Mouse (Mus musculus) cortical plate, adult 2 months (tissue): ENCODE results near the gene St3gal3. TPM values are rescaled to one million over a fixed set of nuclear protein-coding genes. Genes with fewer than 3 reads are reported as not detected.

Experiments used
- H3K27ac ChIP-seq: fragments of 200-500 bp; 2 replicates; pipeline ENCODE4 v1.5.1; 2012; ENCODE audit warnings: low read length, control low read depth, inconsistent platforms; ENCODE audit not compliant: insufficient read depth
- H3K4me1 ChIP-seq: fragments of 200-500 bp; 2 replicates; pipeline ENCODE4 v1.6.1; 2011; ENCODE audit warnings: low read length; ENCODE audit not compliant: control insufficient read depth, insufficient read depth
- H3K4me3 ChIP-seq: fragments of 200-500 bp; 2 replicates; pipeline ENCODE4 v1.5.1; 2011; ENCODE audit warnings: mild to moderate bottlenecking, low read length, control low read depth; ENCODE audit not compliant: insufficient read depth
- CTCF ChIP-seq: fragments of 200-500 bp; IDR thresholded peaks from 2 replicates; pipeline ENCODE4 v1.5.1; 2011; ENCODE audit warnings: mild to moderate bottlenecking, control low read depth, low read length; ENCODE audit not compliant: insufficient read depth; ENCODE audit errors: extremely low read depth
- POLR2A ChIP-seq: fragments of 200-500 bp; IDR thresholded peaks from 2 replicates; pipeline ENCODE4 v1.6.1; 2011; ENCODE audit warnings: mild to moderate bottlenecking, low read length, control low read depth; ENCODE audit not compliant: insufficient read depth; ENCODE audit errors: extremely low read depth
- polyA plus RNA-seq: library from polyadenylated mRNA; depleted of rRNA; stranded (reverse); fragments of >200 nt; gene quantifications from 2 replicates; pipeline ENCODE4 v1.2.3, GENCODE M21; 2012

The St3gal3 gene
- polyA plus RNA-seq, 1 experiment = 52.3 TPM

GRCm38 (mm10) chr4:118019218-118019617 is 115.5 kb downstream of the St3gal3 start:
- Histone ChIP-seq H3K27ac (no peak overlapping the region), H3K4me3 (no peak overlapping the region), H3K4me1 (no peaks in the 10 kb centered on the region; the same call in 1 of the 2 replicates)
- TF ChIP-seq POLR2A (no peak), CTCF (no peak)

GRCm38 (mm10) chr4:118017021-118017805 is 117.5 kb downstream of the St3gal3 start:
- no peak overlapping the region for H3K27ac ChIP-seq
- no peaks in the 10 kb centered on the region; the same call in 1 of the 2 replicates for H3K4me1 ChIP-seq
- H3K4me3 ChIP-seq = no peak overlapping the region
- no peak for TF ChIP-seq POLR2A
- TF ChIP-seq CTCF = no peak

- Histone ChIP-seq H3K4me1 (no peaks in the 10 kb centered on the region; the same call in 1 of the 2 replicates), H3K4me3 (no peak overlapping the region), H3K27ac (no peak overlapping the region)
- TF ChIP-seq CTCF = no peak
- TF ChIP-seq POLR2A = no peak
Observed at GRCm38 (mm10) chr4:118016323-118016911, 118.3 kb downstream of the St3gal3 start.

GRCm38 (mm10) chr4:118015636-118016035 is 119.1 kb downstream of the St3gal3 start:
- Histone ChIP-seq H3K27ac (no peak overlapping the region), H3K4me1 (no peaks in the 10 kb centered on the region; the same call in 1 of the 2 replicates), H3K4me3 (no peak overlapping the region)
- TF ChIP-seq POLR2A (no peak), CTCF (no peak)

- TF ChIP-seq CTCF (no peak), POLR2A (no peak)
Observed at GRCm38 (mm10) chr4:118015126-118015525, 119.6 kb downstream of the St3gal3 start.

GRCm38 (mm10) chr4:118010661-118011173 is 124.0 kb downstream of the St3gal3 start:
- peaks cover 2% of the 10 kb centered on the region; the same call in 1 of the 2 replicates for H3K4me1 ChIP-seq
- no peak overlapping the region for H3K4me3 ChIP-seq
- no peak for TF ChIP-seq POLR2A
- TF ChIP-seq CTCF = no peak
- no peak overlapping the region for H3K27ac ChIP-seq

More at GRCm38 (mm10) chr4:118015126-118015525, 119.6 kb downstream of the St3gal3 start:
- Histone ChIP-seq H3K4me3 (no peak overlapping the region), H3K27ac (no peak overlapping the region), H3K4me1 (no peaks in the 10 kb centered on the region; the same call in 1 of the 2 replicates)

GRCm38 (mm10) chr4:118008433-118009033 is 126.2 kb downstream of the St3gal3 start:
- TF ChIP-seq POLR2A (no peak), CTCF (no peak)
- Histone ChIP-seq H3K4me3 (no peak overlapping the region), H3K4me1 (peaks cover 2% of the 10 kb centered on the region; the same call in 1 of the 2 replicates), H3K27ac (no peak overlapping the region)

GRCm38 (mm10) chr4:118001355-118001754 is 133.4 kb downstream of the St3gal3 start:
- no peak for TF ChIP-seq CTCF
- TF ChIP-seq POLR2A = no peak
- Histone ChIP-seq H3K4me1 (peaks cover 2% of the 10 kb centered on the region; the same call in 1 of the 2 replicates), H3K4me3 (no peak overlapping the region), H3K27ac (no peak overlapping the region)

GRCm38 (mm10) chr4:118000605-118001208 is 134.0 kb downstream of the St3gal3 start:
- no peak overlapping the region for H3K4me3 ChIP-seq
- no peak overlapping the region for H3K27ac ChIP-seq
- no peak for TF ChIP-seq CTCF
- TF ChIP-seq POLR2A = no peak
- H3K4me1 ChIP-seq = peaks cover 2% of the 10 kb centered on the region; the same call in 1 of the 2 replicates
